Mouse (Mus musculus): ENCODE data around the gene Taf1c. TPM values are rescaled to one million over a fixed set of nuclear protein-coding genes. Genes with fewer than 3 reads are reported as not detected.

The Taf1c gene
- 1 to 10 TPM; 9.0 TPM for total RNA-seq (2023)

GRCm38 (mm10) chr8:119604996-119605395, at the start of gene Taf1c:
Gene Taf1c, minus strand, starts transcription at chr8:119605222.

DNA sequence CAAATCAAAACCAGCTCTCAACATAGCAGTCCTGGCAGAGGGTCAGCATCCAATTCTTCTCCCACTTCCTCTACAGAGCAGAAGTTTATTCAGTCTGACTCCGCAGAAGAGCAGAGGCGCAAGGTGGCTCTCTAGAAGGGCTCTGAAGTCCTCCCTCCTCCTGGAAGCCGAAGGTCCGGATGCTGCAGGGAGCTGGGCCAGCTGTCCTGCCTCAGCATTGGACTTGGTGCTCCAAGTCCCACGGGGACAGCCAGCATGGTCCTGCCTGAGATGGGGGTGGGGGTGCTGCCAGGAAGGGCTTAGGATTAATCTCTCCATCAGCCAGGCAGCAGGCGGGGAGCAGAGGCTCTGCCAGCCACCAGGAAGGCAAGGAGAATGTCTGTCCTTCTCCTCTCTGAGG, 30.4 kb upstream of the Taf1c start, which contains the start of gene Kcng4:
Kcng4 (minus strand) TSS at position 303 of the 400 bp plus-strand sequence.

DNA sequence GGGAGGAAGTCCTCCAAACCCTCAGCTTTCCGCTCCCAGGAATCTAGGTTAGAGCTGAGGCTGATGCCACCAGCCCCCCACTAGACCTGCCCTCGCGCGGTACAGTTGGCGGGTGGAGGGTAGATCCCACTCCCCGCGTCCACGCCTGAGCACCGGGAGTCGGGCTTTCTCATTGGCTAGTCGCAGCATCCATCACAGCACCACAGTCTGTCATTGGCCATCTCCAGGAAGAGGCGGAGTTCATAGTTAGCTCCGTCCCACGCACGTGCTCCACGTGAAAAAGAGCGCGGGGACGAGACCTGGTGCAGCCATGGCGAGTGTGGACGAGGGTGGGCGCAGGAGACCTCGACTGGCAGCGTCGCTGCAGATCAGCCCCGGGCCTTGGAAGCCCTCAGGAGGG, 7.4 kb upstream of the Taf1c start, which contains the start of gene Adad2:
Adad2 (plus strand) TSS at position 277 of the 400 bp plus-strand sequence.

GRCm38 (mm10) chr8:119574437-119575365, 30.3 kb downstream of the Taf1c start, which contains the start of the genes Hsdl1 and Dnaaf1:
Gene Hsdl1, minus strand, starts transcription at chr8:119575183.
Gene Dnaaf1, plus strand, starts transcription at chr8:119575235.

GRCm38 (mm10) chr8:119558603-119559401, 46.2 kb downstream of the Taf1c start, which contains the start of gene Mbtps1:
Gene Mbtps1, minus strand, starts transcription at chr8:119558735.

Other genes starting within 250 kb of the Taf1c start
- 1 to 10 TPM; 7.8 to 7.9 TPM for gene Mlycd, start 210.3 kb downstream of the Taf1c start, total RNA-seq (2023)
- gene Osgin1, start 171.1 kb downstream of the Taf1c start, total RNA-seq (2023) = 100 to 1,000 TPM; 149 to 177 TPM
- 1 to 10 TPM in 1 of 2 experiments, under 1 TPM in 1; 0.99 to 1.5 TPM for gene Necab2, start 158.5 kb downstream of the Taf1c start, total RNA-seq (2023)
- not detected for gene Slc38a8, start 103.5 kb downstream of the Taf1c start, total RNA-seq (2023)
- gene Mbtps1, start 46.5 kb downstream of the Taf1c start, total RNA-seq (2023) = 10 to 100 TPM; 44.8 to 46.8 TPM
- gene Hsdl1, start 30.0 kb downstream of the Taf1c start, total RNA-seq (2023) = 10 to 100 TPM; 32.4 to 32.8 TPM
- under 1 TPM; 0.35 to 0.46 TPM for gene Dnaaf1, start 30.0 kb downstream of the Taf1c start, total RNA-seq (2023)
- not detected for gene Adad2, start 7.5 kb upstream of the Taf1c start, total RNA-seq (2023)
- not detected for gene Kcng4, start 30.5 kb upstream of the Taf1c start, total RNA-seq (2023)
- gene Wfdc1, start 61.1 kb upstream of the Taf1c start, total RNA-seq (2023) = not detected
- gene Atp2c2, start 94.8 kb upstream of the Taf1c start, total RNA-seq (2023) = under 1 TPM; 0.11 to 0.44 TPM
- gene Tldc1, start 173.2 kb upstream of the Taf1c start, total RNA-seq (2023) = 1 to 10 TPM; 3.5 to 3.9 TPM
- 100 to 1,000 TPM; 902 to 904 TPM for gene Cotl1, start 235.3 kb upstream of the Taf1c start, total RNA-seq (2023)